Mouse (Mus musculus): ENCODE measurements around the gene Sh3bp2. TPM values are rescaled to one million over a fixed set of nuclear protein-coding genes. Genes with fewer than 3 reads are reported as not detected.

Sh3bp2 gene
- polyA plus RNA-seq, 1 experiment from 2014 or later, result 17.1 TPM

- Histone ChIP-seq H3K27ac (ENCODE audit: low read depth, low read length) (no peak overlapping the region), H3K36me3 (ENCODE audit: control insufficient read depth, insufficient read depth, low read length) (no peaks in the 10 kb centered on the region), H3K4me1 (ENCODE audit: control insufficient read depth, insufficient read depth, low read depth, low read length) (peaks cover 2% of the 10 kb centered on the region; the same call in 1 of the 2 replicates), H3K4me3 (ENCODE audit: low read length) (no peak overlapping the region), H3K27me3 (replicated peaks; ENCODE audit: control insufficient read depth, insufficient read depth, low read length) (no peaks in the 10 kb centered on the region), H3K9ac (ENCODE audit: low read depth, low read length) (no peak overlapping the region), H3K9me3 (ENCODE audit: control insufficient read depth, low read length) (no peaks in the 10 kb centered on the region), H3K4me2 (ENCODE audit: low read length) (no peak overlapping the region)
- WGBS, result 83% methylated on average over 3 of the region's 3 CpGs
- ATAC-seq, result no peak
These were observed 4.3 kb upstream of the Sh3bp2 start for GRCm38 (mm10) chr5:34521337-34521736.

GRCm38 (mm10) chr5:34523958-34524485, 1.6 kb upstream of the Sh3bp2 start:
- Histone ChIP-seq H3K27ac (ENCODE audit: low read depth, low read length) (no peak overlapping the region), H3K27me3 (replicated peaks; ENCODE audit: control insufficient read depth, insufficient read depth, low read length) (no peaks in the 10 kb centered on the region), H3K4me2 (ENCODE audit: low read length) (no peak overlapping the region), H3K9me3 (ENCODE audit: control insufficient read depth, low read length) (no peaks in the 10 kb centered on the region), H3K9ac (ENCODE audit: low read depth, low read length) (no peak overlapping the region), H3K36me3 (ENCODE audit: control insufficient read depth, insufficient read depth, low read length) (no peaks in the 10 kb centered on the region), H3K4me3 (ENCODE audit: low read length) (no peak overlapping the region), H3K4me1 (ENCODE audit: control insufficient read depth, insufficient read depth, low read depth, low read length) (peaks cover 2% of the 10 kb centered on the region; the same call in 1 of the 2 replicates)
- ATAC-seq, result no peak
- WGBS, result 64% methylated on average over 4 of the region's 4 CpGs

GRCm38 (mm10) chr5:34524511-34524910, 1.1 kb upstream of the Sh3bp2 start:
- no peak overlapping the region for H3K4me3 ChIP-seq (ENCODE audit: low read length)
- H3K4me2 ChIP-seq (ENCODE audit: low read length), result no peak overlapping the region
- H3K9me3 ChIP-seq (ENCODE audit: control insufficient read depth, low read length), result no peaks in the 10 kb centered on the region
- H3K27ac ChIP-seq (ENCODE audit: low read depth, low read length), result no peak overlapping the region
- no peaks in the 10 kb centered on the region for H3K27me3 ChIP-seq (replicated peaks; ENCODE audit: control insufficient read depth, insufficient read depth, low read length)
- H3K9ac ChIP-seq (ENCODE audit: low read depth, low read length), result no peak overlapping the region
- no peak for ATAC-seq
- H3K4me1 ChIP-seq (ENCODE audit: control insufficient read depth, insufficient read depth, low read depth, low read length), result peaks cover 2% of the 10 kb centered on the region; the same call in 1 of the 2 replicates
- H3K36me3 ChIP-seq (ENCODE audit: control insufficient read depth, insufficient read depth, low read length), result no peaks in the 10 kb centered on the region

GRCm38 (mm10) chr5:34526477-34526775, 788 bp downstream of the Sh3bp2 start:
- no peaks in the 10 kb centered on the region for H3K27me3 ChIP-seq (replicated peaks; ENCODE audit: control insufficient read depth, insufficient read depth, low read length)
- 37% methylated on average over 5 of the region's 5 CpGs for WGBS
- H3K4me2 ChIP-seq (ENCODE audit: low read length), result peak overlapping the region; percentile 84
- no peaks in the 10 kb centered on the region for H3K9me3 ChIP-seq (ENCODE audit: control insufficient read depth, low read length)
- no peaks in the 10 kb centered on the region for H3K36me3 ChIP-seq (ENCODE audit: control insufficient read depth, insufficient read depth, low read length)
- H3K27ac ChIP-seq (ENCODE audit: low read depth, low read length), result no peak overlapping the region
- H3K9ac ChIP-seq (ENCODE audit: low read depth, low read length), result no peak overlapping the region
- ATAC-seq, result no peak
- peaks cover 2% of the 10 kb centered on the region; the same call in 1 of the 2 replicates for H3K4me1 ChIP-seq (ENCODE audit: control insufficient read depth, insufficient read depth, low read depth, low read length)
- peak overlapping the region; percentile 58 for H3K4me3 ChIP-seq (ENCODE audit: low read length)

GRCm38 (mm10) chr5:34527352-34527751, 1.7 kb downstream of the Sh3bp2 start:
- H3K4me2 ChIP-seq (ENCODE audit: low read length), result no peak overlapping the region
- WGBS, result 85% methylated on average over 2 of the region's 2 CpGs

GRCm38 (mm10) chr5:34528724-34529123, 3.1 kb downstream of the Sh3bp2 start:
- no peak for ATAC-seq
- H3K36me3 ChIP-seq (ENCODE audit: control insufficient read depth, insufficient read depth, low read length), result no peaks in the 10 kb centered on the region
- 88% methylated on average over 5 of the region's 5 CpGs for WGBS
- H3K9me3 ChIP-seq (ENCODE audit: control insufficient read depth, low read length), result no peaks in the 10 kb centered on the region
- no peak overlapping the region for H3K27ac ChIP-seq (ENCODE audit: low read depth, low read length)
- peaks cover 2% of the 10 kb centered on the region; the same call in 1 of the 2 replicates for H3K4me1 ChIP-seq (ENCODE audit: control insufficient read depth, insufficient read depth, low read depth, low read length)
- H3K9ac ChIP-seq (ENCODE audit: low read depth, low read length), result no peak overlapping the region
- H3K4me3 ChIP-seq (ENCODE audit: low read length), result no peak overlapping the region
- no peak overlapping the region for H3K4me2 ChIP-seq (ENCODE audit: low read length)
- H3K27me3 ChIP-seq (replicated peaks; ENCODE audit: control insufficient read depth, insufficient read depth, low read length), result no peaks in the 10 kb centered on the region

More at GRCm38 (mm10) chr5:34527352-34527751, 1.7 kb downstream of the Sh3bp2 start:
- H3K9ac ChIP-seq (ENCODE audit: low read depth, low read length), result no peak overlapping the region
- no peak overlapping the region for H3K4me3 ChIP-seq (ENCODE audit: low read length)
- no peaks in the 10 kb centered on the region for H3K36me3 ChIP-seq (ENCODE audit: control insufficient read depth, insufficient read depth, low read length)
- H3K9me3 ChIP-seq (ENCODE audit: control insufficient read depth, low read length), result no peaks in the 10 kb centered on the region
- ATAC-seq, result no peak
- peaks cover 2% of the 10 kb centered on the region; the same call in 1 of the 2 replicates for H3K4me1 ChIP-seq (ENCODE audit: control insufficient read depth, insufficient read depth, low read depth, low read length)
- H3K27me3 ChIP-seq (replicated peaks; ENCODE audit: control insufficient read depth, insufficient read depth, low read length), result no peaks in the 10 kb centered on the region
- no peak overlapping the region for H3K27ac ChIP-seq (ENCODE audit: low read depth, low read length)

- H3K4me3 ChIP-seq (ENCODE audit: low read length), result no peak overlapping the region
- H3K9me3 ChIP-seq (ENCODE audit: control insufficient read depth, low read length), result no peaks in the 10 kb centered on the region
- H3K4me1 ChIP-seq (ENCODE audit: control insufficient read depth, insufficient read depth, low read depth, low read length), result peaks cover 2% of the 10 kb centered on the region; the same call in 1 of the 2 replicates
- 79% methylated on average over 5 of the region's 5 CpGs for WGBS
- no peak overlapping the region for H3K4me2 ChIP-seq (ENCODE audit: low read length)
- no peak overlapping the region for H3K9ac ChIP-seq (ENCODE audit: low read depth, low read length)
- no peaks in the 10 kb centered on the region for H3K36me3 ChIP-seq (ENCODE audit: control insufficient read depth, insufficient read depth, low read length)
- no peak for ATAC-seq
- H3K27me3 ChIP-seq (replicated peaks; ENCODE audit: control insufficient read depth, insufficient read depth, low read length), result no peaks in the 10 kb centered on the region
- H3K27ac ChIP-seq (ENCODE audit: low read depth, low read length), result no peak overlapping the region
These were observed 4.5 kb downstream of the Sh3bp2 start for GRCm38 (mm10) chr5:34530116-34530515.

GRCm38 (mm10) chr5:34530687-34531086, 5.0 kb downstream of the Sh3bp2 start:
- Histone ChIP-seq H3K4me1 (ENCODE audit: control insufficient read depth, insufficient read depth, low read depth, low read length) (peaks cover 2% of the 10 kb centered on the region; the same call in 1 of the 2 replicates), H3K4me2 (ENCODE audit: low read length) (no peak overlapping the region), H3K9me3 (ENCODE audit: control insufficient read depth, low read length) (no peaks in the 10 kb centered on the region), H3K36me3 (ENCODE audit: control insufficient read depth, insufficient read depth, low read length) (no peaks in the 10 kb centered on the region), H3K27ac (ENCODE audit: low read depth, low read length) (no peak overlapping the region), H3K27me3 (replicated peaks; ENCODE audit: control insufficient read depth, insufficient read depth, low read length) (no peaks in the 10 kb centered on the region), H3K9ac (ENCODE audit: low read depth, low read length) (no peak overlapping the region), H3K4me3 (ENCODE audit: low read length) (no peak overlapping the region)
- no peak for ATAC-seq
- WGBS, result 55% methylated on average over 4 of the region's 4 CpGs

GRCm38 (mm10) chr5:34533066-34533465, 7.4 kb downstream of the Sh3bp2 start:
- no peak for ATAC-seq
- no peak overlapping the region for H3K4me3 ChIP-seq (ENCODE audit: low read length)
- H3K36me3 ChIP-seq (ENCODE audit: control insufficient read depth, insufficient read depth, low read length), result no peaks in the 10 kb centered on the region
- H3K27ac ChIP-seq (ENCODE audit: low read depth, low read length), result no peak overlapping the region
- H3K4me1 ChIP-seq (ENCODE audit: control insufficient read depth, insufficient read depth, low read depth, low read length), result no peaks in the 10 kb centered on the region
- H3K9ac ChIP-seq (ENCODE audit: low read depth, low read length), result no peak overlapping the region
- H3K4me2 ChIP-seq (ENCODE audit: low read length), result no peak overlapping the region
- no peaks in the 10 kb centered on the region for H3K9me3 ChIP-seq (ENCODE audit: control insufficient read depth, low read length)
- 82% methylated on average over 5 of the region's 5 CpGs for WGBS
- no peaks in the 10 kb centered on the region for H3K27me3 ChIP-seq (replicated peaks; ENCODE audit: control insufficient read depth, insufficient read depth, low read length)

- no peak for ATAC-seq
- Histone ChIP-seq H3K36me3 (ENCODE audit: control insufficient read depth, insufficient read depth, low read length) (no peaks in the 10 kb centered on the region), H3K9ac (ENCODE audit: low read depth, low read length) (no peak overlapping the region), H3K9me3 (ENCODE audit: control insufficient read depth, low read length) (no peaks in the 10 kb centered on the region), H3K4me1 (ENCODE audit: control insufficient read depth, insufficient read depth, low read depth, low read length) (no peaks in the 10 kb centered on the region), H3K27ac (ENCODE audit: low read depth, low read length) (no peak overlapping the region), H3K27me3 (replicated peaks; ENCODE audit: control insufficient read depth, insufficient read depth, low read length) (no peaks in the 10 kb centered on the region), H3K4me2 (ENCODE audit: low read length) (no peak overlapping the region), H3K4me3 (ENCODE audit: low read length) (no peak overlapping the region)
- 69% methylated on average over 3 of the region's 3 CpGs for WGBS
These were observed 8.2 kb downstream of the Sh3bp2 start for GRCm38 (mm10) chr5:34533820-34534219.
